Mouse (Mus musculus) olfactory bulb, adult 2 months (tissue): ENCODE results near the gene Nlrc5.

Source experiments
- CTCF ChIP-seq: fragments of 200-500 bp; IDR thresholded peaks from 2 replicates; pipeline ENCODE4 v1.5.1; 2012; ENCODE audit warnings: low read depth, mild to moderate bottlenecking, low read length, moderate library complexity; ENCODE audit not compliant: insufficient read depth
- POLR2A ChIP-seq: fragments of 200-500 bp; IDR thresholded peaks from 2 replicates; pipeline ENCODE4 v1.6.1; 2012; ENCODE audit warnings: mild to moderate bottlenecking, low read depth, low read length, moderate library complexity; ENCODE audit not compliant: insufficient read depth

- TF ChIP-seq POLR2A (no peak), CTCF (no peak)
These were observed 82.6 kb downstream of the Nlrc5 start for GRCm38 (mm10) chr8:94516766-94517165.
